ENCODE assay signal across 7 mouse cellular contexts in genomic region chr4:32195945-32196921, GRCm38 (mm10). TPM values are rescaled to one million over a fixed set of nuclear protein-coding genes. Genes with fewer than 3 reads are reported as not detected.
DNase-seq lines count a peak whose midpoint lies in the region; ATAC-seq and TF ChIP-seq lines count a peak whose summit lies in the region.

No protein-coding gene starts in this region.

- no peak overlapping the region for H3K4me3 ChIP-seq in intestine, embryonic 15.5 days (replicated peaks)
- no peak overlapping the region for H3K4me3 ChIP-seq in lung, postnatal 0 days (ENCODE audit: low read depth, low read length)
- no peak overlapping the region for H3K4me3 ChIP-seq in stomach, embryonic 14.5 days (ENCODE audit: low read depth, low read length)

- WGBS in intestine, embryonic 15.5 days: 26% methylated on average over 9 of the region's 9 CpGs
- 24% methylated on average over 9 of the region's 9 CpGs for WGBS in lung, postnatal 0 days
- WGBS in stomach, embryonic 14.5 days: 16% methylated on average over 9 of the region's 9 CpGs

- intact Hi-C loops in gastrocnemius, postnatal 36 days (cut with DNase I): no loop called here

- H3K27ac ChIP-seq in intestine, embryonic 15.5 days: peak overlapping the region; percentile 84
- H3K27ac ChIP-seq in lung, postnatal 0 days (ENCODE audit: low read length): peak overlapping the region; percentile 60
- H3K27ac ChIP-seq in stomach, embryonic 14.5 days (ENCODE audit: low read length): peak overlapping the region; percentile 82

- TF ChIP-seq EP300 in lung, postnatal 0 days (IDR thresholded peaks at IDR 0.05): no peak

- DNase-seq in ZHBTc4 (ENCODE audit: low read depth, low spot score): peak; percentile 87
- DNase-seq in cerebellum, postnatal 10 days: peak; percentile 78 to 85
- peak; percentile 33 to 59 for DNase-seq in gastrocnemius, postnatal 36 days
- peak; percentile 81 for DNase-seq in lung, postnatal 0 days (ENCODE audit: low spot score)
- no peak for DNase-seq in right cerebral cortex, postnatal 36 days (ENCODE audit: low spot score in 2 of 2)

- no peaks in the 10 kb centered on the region for H3K9me3 ChIP-seq in intestine, embryonic 15.5 days
- H3K9me3 ChIP-seq in lung, postnatal 0 days (ENCODE audit: low read length): no peaks in the 10 kb centered on the region
- H3K9me3 ChIP-seq in stomach, embryonic 14.5 days (ENCODE audit: control insufficient read depth, low read depth, low read length): no peaks in the 10 kb centered on the region

- peak; percentile 93 for ATAC-seq in intestine, embryonic 15.5 days
- peak; percentile 85 for ATAC-seq in lung, postnatal 0 days
- peak; percentile 79; the same call in 1 of the 2 replicates for ATAC-seq in stomach, embryonic 14.5 days (ENCODE audit: insufficient number of reproducible peaks, insufficient read depth, low FRiP score, low read depth)

- TF ChIP-seq CTCF in lung, postnatal 0 days (IDR thresholded peaks at IDR 0.05): no peak

- H3K4me1 ChIP-seq in intestine, embryonic 15.5 days (replicated peaks): peaks cover 5% of the 10 kb centered on the region; the same call in 1 of the 2 replicates
- H3K4me1 ChIP-seq in lung, postnatal 0 days (ENCODE audit: insufficient read depth, low read depth, low read length): peaks cover 4% of the 10 kb centered on the region; the same call in 1 of the 2 replicates
- H3K4me1 ChIP-seq in stomach, embryonic 14.5 days (ENCODE audit: control insufficient read depth, insufficient read depth, low read length): peaks cover 15% of the 10 kb centered on the region

- no peaks in the 10 kb centered on the region for H3K36me3 ChIP-seq in intestine, embryonic 15.5 days
- H3K36me3 ChIP-seq in lung, postnatal 0 days (ENCODE audit: insufficient read depth, low read length): no peaks in the 10 kb centered on the region
- H3K36me3 ChIP-seq in stomach, embryonic 14.5 days (ENCODE audit: control insufficient read depth, insufficient read depth, low read length): no peaks in the 10 kb centered on the region

- peak overlapping the region; percentile 24; the same call in 1 of the 2 replicates for H3K4me2 ChIP-seq in intestine, embryonic 15.5 days (replicated peaks)
- 0 out of 2 replicates have a peak overlapping the region, but pooled peaks have one; percentile 5 for H3K4me2 ChIP-seq in lung, postnatal 0 days (replicated peaks; ENCODE audit: low read depth, low read length)
- no peak overlapping the region for H3K4me2 ChIP-seq in stomach, embryonic 14.5 days (replicated peaks; ENCODE audit: low read depth, low read length)

- no peaks in the 10 kb centered on the region for H3K27me3 ChIP-seq in intestine, embryonic 15.5 days (replicated peaks)
- H3K27me3 ChIP-seq in lung, postnatal 0 days (replicated peaks; ENCODE audit: insufficient read depth, low read length): no peaks in the 10 kb centered on the region
- no peaks in the 10 kb centered on the region for H3K27me3 ChIP-seq in stomach, embryonic 14.5 days (ENCODE audit: control insufficient read depth, insufficient read depth, low read length)

- no peak overlapping the region for H3K9ac ChIP-seq in intestine, embryonic 15.5 days
- H3K9ac ChIP-seq in lung, postnatal 0 days (replicated peaks; ENCODE audit: low read depth): no peak overlapping the region
- no peak overlapping the region for H3K9ac ChIP-seq in stomach, embryonic 14.5 days (replicated peaks; ENCODE audit: low read depth, low read length)

RNA-seq across cellular contexts. Expression of gene Bach2, which starts 42.4 kb away (rescaled TPM):
- 1 to 10 TPM; 2.1 to 3.9 TPM for total RNA-seq in gastrocnemius, postnatal 36 days (2021)
- 4.4 and 4.7 TPM in 2 replicates for polyA plus RNA-seq in intestine, embryonic 15.5 days (2015; fragmentation: Nextera tagmentation; extraction: Ambion mirVana)
- 8.7 and 8.8 TPM in 2 replicates for polyA plus RNA-seq in lung, postnatal 0 days (2015; fragmentation: Nextera tagmentation; extraction: Ambion mirVana)
- 8.4 and 10.0 TPM in 2 replicates for polyA plus RNA-seq in stomach, embryonic 14.5 days (2014; fragmentation: Nextera tagmentation; extraction: Ambion mirVana)

Comparison
In these comparisons a context has a peak if more than half of its experiments do, and no peak if none do; other contexts are left out.
1. DNase-seq: peak in ZHBTc4 (single experiment), cerebellum, postnatal 10 days (2 of 2), gastrocnemius, postnatal 36 days (2 of 2) and lung, postnatal 0 days (single experiment); none in right cerebral cortex, postnatal 36 days (0 of 2).
2. Peak in every context shown above with its lines, with median percentiles within 50 percentile points of each other: ATAC-seq and H3K27ac ChIP-seq.